Mouse (Mus musculus): ENCODE results near the gene Sema3f.

- TF ChIP-seq CTCF (IDR thresholded peaks at IDR 0.05; ENCODE audit: extremely low read depth, insufficient read length, insufficient replicate concordance, low read depth, low read length) (peak; percentile 99), POLR2A (IDR thresholded peaks at IDR 0.05; ENCODE audit: low read depth, low read length) (no peak)
These were observed 64.7 kb downstream of the Sema3f start for GRCm38 (mm10) chr9:107645577-107645976.

Measured in small intestine, adult 2 months (tissue).